Mouse (Mus musculus): Measurements from ENCODE around the gene Ggct.

DNA sequence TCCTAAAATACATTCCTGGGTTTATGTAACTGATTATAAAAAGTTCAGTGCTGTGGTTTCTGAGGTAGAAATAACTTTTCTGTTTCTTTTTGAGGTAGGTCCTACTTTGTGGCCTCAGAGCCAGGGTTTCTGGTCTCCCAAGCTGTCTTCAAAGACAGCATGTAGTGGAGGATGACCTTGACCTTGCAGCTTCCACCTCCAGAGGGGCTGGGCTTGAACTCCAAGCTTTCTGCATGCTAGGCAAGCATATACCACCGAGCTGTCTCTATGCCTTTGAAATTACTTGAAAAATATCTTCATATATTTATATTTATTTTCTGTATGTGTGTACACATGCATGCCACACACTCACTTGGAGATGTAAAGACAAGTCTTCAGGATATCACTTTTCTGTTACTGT, 47.3 kb upstream of the Ggct start:
- no peak for TF ChIP-seq CTCF (IDR thresholded peaks at IDR 0.05; ENCODE audit: control insufficient read depth, insufficient read depth, insufficient read length)
- no peak for TF ChIP-seq MYOD1 (IDR thresholded peaks at IDR 0.05; ENCODE audit: control insufficient read depth, insufficient read length, low read depth)
- TF ChIP-seq MYOG (IDR thresholded peaks at IDR 0.05; ENCODE audit: control insufficient read depth, extremely low read depth, insufficient read length), result no peak
- TF ChIP-seq USF1 (IDR thresholded peaks at IDR 0.05; ENCODE audit: low read depth), result no peak
